Mouse (Mus musculus): ENCODE data around the gene Cenpu.

- TF ChIP-seq CTCF (IDR thresholded peaks at IDR 0.05; ENCODE audit: extremely low read depth, insufficient read depth, insufficient read length, insufficient replicate concordance) (no peak), POLR2A (IDR thresholded peaks at IDR 0.05; ENCODE audit: low read depth, low read length) (no peak)
Measured at GRCm38 (mm10) chr8:46600959-46601707, 49.3 kb downstream of the Cenpu start.

Measured in spleen, adult 2 months (tissue).